Mouse (Mus musculus) spleen, postnatal 10 days (tissue): ENCODE data around the gene Frem1.

ENCODE experiments used
- DNase-seq, 2 experiments: peaks; one replicate each; pipeline ENCODE4 v3.0.0; 2021 to 2022; ENCODE audit warnings: low spot score in 2 of 2

Frem1 gene

DNA sequence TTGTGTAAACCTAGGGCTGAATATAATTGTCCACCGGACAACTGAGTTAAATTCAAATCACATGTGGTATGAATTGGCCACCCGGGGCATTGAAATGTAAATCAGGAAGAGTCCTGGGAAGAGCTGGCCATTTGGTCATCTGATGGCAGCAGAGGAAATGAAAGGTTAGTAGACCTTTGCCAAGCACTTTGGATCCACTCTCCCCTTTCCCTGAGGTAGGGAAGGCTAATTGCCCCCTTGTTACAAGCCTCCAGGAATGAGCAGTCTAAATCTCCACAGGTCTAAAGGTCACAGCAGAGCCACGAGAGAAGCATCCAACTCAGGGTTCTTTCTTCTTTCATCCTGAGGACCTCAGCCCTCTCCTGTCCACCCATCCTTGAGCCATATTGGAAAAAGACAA lies 20.5 kb downstream of the Frem1 start:
- DNase-seq = no peak

DNA sequence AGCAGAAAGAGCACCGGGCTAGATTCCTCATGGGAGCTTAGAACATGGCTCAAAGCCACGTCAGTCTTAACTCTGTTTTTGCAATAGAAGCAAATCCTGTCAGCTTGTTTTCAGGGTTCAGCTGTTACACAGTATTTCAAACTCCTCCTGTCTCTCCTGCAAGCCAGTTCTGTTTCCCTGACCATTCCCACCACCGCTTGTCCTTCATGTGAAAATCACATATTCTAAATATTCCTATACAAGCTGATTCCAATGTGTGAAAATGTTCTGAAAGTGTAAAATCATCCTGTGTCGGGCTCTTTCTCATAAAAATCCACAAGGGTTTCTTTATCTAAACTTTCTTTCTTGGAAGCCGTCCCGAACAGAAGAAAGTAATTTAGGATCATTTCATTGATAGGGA lies 22.0 kb downstream of the Frem1 start:
- no peak for DNase-seq

DNA sequence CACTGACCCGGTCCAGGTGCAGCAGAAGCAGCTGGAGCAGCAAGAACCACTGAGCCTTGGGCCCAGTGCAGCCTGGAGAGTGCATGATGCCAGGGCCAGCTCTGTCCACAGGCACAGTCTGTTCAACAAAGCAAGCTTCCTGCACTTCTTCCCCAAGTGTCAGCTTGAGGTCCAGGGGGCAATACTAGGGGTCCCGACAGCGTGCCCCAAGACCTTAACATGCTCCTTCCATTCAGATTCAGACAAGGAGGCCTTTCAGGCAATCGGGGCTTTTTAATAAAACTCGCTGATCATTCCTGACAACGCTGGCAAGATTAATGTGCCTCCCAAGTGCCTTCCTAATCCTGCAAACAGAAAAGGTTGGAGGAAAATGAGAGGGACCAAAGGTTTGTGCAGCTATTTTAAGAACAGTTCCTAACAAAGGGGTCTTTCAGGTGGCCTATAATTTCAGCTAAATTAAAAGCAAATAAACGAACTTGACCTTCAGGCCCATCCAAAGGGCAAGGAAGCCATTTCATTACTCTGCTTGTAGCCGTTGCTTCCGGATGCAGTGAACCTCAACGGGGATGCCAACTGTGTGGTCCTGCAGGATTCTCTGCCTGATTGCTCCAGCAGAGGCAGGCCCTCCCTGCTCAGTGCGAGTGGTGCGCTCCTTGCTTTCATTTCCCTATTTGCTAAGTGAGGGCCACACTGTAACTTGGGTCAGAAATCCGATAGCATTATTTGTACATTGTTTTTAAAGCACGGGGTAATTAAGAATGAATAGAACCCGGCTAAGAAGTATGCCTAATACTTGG lies 31.2 kb downstream of the Frem1 start:
- no peak for DNase-seq

DNA sequence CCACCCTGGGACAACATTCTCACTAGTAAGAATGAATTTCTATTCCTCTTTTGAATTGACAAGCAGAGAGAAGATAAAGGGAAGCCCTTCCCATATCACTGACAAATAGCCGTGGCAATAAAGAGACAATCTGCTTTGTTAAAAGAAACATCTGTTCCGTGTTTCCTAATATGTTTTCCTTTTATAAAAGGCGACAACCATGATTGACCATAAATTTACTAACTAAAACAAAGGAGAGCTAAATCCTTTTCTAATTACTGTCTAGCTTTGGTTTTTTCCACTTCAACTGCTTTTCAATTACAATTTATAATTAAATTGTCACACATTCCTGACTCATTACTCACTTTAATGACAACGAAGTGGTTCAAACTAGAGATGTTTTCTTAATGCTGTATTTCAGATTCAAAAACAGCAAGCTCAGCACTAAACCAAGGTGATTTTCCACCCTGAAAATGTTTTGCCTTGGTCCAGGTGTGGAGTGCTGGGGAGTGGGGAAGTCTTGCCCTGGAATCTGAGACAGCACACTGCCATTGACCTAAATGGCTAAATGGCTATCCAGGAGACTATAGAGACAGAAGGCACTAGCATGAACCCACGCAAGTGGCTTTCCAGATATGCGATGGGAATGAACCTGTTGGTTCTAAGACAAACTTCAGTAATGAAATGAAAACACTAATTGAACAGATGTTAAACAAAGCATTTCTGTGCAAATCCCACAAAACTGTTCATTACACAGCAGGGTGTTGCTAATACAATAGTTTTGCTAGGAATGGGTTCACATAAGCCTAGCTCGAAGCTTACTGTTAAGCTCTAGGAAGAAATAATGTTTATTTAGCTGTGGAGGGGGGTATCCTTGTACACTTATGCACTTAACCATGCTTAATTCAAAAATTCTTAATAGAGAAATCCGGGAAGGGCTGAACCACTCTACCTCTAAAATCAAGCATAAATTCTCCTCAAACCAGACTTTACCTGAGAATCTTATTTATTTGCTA lies 33.7 kb downstream of the Frem1 start:
- no peak for DNase-seq

DNA sequence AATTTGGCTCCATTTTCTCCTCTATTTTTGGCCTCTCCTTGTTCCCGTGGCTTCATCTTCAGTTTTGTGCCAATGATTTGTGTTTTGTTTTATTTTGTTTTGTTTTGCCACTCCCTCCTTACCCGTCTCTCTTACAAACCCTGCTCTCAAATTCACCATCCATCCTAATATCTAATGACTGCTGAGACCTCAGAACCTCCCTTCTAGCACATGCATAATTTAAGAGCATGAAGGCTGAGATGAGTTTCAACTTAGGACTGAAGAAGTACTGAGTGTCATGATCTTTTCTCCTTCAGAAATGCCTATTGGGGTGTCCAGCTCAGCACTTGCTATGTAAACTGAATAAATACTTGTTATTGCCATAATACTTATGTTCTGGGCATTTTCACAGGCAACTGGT lies 37.6 kb downstream of the Frem1 start:
- DNase-seq = no peak

DNA sequence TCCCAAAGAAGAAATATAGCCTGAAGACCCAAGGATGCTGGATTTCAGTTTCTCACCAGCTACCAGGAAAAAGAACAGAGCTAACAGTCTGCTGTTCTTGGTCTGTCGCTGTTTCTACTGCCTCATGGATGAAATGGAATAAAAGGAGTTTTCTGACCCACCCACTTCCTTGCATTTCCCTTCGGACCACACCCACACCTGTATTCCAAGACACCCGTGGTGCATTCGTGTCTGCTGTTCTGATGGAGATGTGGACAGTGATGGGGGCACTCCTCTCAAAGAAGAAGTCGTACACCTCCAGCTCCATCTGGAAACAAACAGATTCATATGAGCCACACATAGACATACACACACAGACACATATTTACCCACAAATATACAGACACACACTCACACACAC lies 48.1 kb downstream of the Frem1 start:
- no peak for DNase-seq

DNA sequence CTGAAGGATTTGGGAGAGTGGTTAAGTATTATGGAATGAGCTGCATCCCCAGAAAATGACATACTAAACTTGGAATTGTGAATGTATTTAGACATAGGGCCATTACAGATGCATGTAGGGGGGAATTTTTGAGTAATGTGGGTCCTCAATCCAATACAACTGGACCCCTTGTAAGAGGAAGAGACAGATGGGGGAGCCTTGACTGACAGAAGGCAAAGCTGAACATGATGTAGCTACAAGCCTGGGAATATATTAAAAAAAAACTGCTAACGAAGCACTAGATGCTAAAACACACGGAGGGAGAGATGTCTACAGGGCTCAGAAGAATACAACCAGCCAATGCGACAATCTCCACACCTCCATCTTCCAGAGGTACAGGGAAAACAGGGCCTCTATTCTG lies 60.1 kb downstream of the Frem1 start:
- DNase-seq = no peak

DNA sequence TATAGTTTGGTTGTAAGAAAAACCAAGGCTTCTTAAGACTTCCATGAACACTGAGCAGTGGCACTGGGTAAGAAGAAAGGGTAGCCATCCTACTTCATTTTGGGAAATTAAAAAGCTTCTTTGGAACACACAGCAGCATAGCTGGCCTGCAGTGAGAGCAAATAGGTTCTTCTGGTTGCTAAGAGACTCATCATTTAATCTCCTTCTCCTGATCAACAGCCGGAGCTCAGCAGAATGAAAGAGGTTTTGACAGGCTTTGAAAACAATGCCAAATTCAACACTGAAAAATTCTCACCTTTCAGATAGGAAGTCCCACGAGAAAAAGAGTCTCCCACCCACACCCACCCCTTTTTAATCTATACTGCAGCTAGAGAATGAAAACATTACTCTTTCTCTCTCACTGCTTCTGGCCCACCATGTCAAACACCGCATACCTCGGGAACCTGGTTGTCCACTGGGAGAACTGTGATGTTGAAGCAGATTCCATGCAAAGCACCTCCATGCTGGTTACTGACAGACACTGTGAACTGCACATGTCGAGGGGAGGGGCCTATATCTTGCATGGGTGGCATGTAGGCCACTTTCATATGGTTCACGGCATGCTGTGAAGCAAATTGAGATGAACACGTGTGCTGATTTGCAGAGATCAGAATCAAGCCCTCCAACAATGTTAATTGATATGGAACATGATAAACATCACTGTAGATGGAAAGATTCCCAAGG lies 61.0 kb downstream of the Frem1 start:
- DNase-seq = no peak

DNA sequence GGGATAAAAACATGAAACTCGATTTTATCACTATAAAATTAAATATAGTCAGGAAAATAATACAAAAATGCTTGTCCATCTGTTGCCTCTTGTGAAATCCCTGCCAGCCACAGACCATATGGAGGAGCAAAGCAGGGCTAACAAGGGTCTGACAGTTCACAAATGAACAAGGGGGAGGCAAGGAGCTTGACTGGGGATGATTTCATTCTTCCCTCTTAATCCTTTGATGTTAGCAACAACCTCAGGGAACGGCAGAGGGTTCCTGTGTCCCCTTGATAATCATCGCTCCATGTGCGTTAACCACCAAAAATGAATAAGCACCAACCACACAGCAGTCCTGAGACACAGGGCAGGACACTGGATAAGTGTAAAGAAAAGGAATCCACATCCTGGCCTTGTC lies 79.8 kb downstream of the Frem1 start:
- no peak for DNase-seq

DNA sequence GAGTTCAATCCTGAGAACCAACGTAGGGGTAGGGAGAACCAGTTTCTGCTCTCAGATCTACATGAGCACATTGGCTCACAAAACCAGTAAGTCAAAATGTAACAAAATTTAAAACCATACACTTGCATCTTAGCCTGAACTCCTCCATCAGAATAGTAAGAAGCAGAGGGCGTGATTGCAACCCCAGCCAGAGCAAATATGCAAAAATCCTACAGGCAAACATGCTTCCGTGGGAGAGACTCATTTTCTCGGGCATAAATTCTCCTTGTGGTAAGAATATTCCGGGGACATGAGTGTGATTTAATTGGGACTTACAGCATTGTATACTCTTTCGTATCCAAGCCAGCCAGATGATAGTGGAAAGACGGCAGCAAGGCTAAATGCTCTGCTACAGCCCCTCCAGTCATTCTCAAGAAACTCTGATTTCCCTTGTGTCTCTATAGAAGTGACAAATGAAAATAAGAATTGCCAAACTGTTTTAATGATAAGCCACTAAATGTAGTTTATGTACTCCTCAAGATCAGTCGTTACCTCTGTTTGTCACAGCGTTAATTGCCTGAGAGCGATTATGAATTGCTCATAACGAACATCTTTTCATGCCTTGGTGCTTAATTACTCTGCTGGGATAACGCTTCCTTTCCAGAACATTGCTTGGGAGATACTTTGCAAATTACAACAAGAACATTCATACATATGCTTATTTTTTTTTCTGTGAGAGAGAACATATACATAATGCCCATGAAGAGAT lies 81.1 kb downstream of the Frem1 start:
- no peak for DNase-seq

DNA sequence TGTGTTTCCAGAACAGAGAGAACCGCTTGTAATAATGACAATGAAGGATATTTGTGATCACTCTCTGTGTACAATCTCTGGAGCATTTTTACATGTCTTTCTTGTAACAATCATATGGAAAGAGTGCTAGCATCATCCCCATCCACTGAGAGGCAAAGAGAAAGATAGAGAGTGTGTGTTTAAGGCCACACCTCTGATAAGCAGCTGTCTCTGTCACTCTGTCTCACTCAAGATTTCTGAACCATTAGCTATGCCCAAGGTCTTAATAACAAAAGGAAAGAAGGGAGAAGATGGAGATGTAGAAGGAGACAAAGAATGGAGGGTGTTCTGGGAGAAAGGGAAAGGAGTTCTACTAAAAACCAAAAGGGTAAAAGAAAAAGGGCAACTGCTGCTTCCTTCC lies 91.1 kb downstream of the Frem1 start:
- DNase-seq = no peak

DNA sequence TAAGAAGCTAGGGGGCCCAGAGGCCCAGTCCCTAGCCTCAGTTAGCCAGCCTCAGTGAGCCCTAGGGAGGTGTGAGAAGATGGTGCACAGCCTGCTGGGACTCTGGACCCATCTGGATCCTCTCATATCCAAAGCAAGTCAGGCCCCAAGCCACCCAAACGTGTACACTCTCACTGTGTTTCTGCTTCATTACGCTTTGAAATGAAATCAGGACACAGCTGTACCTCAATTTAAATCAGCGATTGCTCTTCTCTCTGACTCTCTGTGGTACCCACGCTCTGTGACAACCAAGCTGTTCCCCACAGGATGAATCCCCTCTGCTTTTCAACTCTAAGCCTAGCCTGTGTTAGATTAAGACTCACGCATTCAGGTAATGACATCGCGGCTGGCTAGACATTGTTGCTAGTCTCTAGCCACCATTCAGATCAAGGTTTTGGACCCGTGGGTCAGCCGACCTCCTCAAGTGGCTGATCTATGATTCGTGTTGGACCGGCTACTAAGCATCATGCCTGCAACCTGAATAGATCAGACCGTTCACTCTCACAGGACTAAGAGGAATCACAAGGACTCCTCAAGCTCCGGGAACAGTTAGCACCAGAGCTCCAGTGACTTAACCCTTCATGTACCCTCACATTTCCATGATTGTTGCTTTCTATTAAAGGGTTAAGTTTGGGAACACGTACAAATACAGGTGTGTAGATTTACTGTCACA lies 94.2 kb downstream of the Frem1 start:
- DNase-seq = no peak

DNA sequence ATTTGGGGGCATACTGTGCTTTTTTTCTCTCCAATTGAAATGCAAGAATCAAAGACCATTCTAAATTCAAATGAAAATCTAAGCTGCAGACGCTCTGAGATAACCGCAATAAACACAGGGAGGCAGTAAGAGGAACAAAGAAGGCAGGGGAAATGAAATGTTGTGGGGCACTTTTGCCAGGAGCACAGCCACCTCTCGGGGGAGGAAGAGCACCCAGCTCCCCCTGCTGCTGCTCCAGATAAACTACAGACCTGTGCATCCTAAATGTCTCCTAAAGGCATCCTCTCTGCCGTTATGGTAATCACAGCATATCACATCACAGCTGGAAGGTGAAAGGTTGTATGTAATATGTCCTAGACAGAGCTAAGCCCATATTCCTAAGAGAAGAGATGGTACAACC lies 98.1 kb downstream of the Frem1 start:
- no peak for DNase-seq

DNA sequence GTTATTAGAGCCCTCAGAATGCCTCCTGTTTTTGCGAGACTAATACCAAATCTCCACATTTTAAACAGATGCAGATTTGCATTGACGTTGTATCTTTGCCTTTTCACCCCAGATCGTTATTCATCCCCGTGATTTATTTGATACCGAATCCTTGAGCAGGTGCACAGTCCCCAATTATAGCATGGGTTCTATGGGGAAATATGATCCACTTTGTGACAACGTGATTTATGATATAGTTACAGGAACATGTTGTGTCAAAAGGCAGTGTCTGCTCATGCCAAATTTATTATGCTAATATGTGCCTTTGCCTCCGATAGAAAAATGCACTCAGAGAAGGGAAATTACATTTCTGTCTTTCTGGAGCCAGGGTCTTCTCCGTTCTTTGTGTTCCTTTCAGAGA lies 102.6 kb downstream of the Frem1 start:
- no peak for DNase-seq

DNA sequence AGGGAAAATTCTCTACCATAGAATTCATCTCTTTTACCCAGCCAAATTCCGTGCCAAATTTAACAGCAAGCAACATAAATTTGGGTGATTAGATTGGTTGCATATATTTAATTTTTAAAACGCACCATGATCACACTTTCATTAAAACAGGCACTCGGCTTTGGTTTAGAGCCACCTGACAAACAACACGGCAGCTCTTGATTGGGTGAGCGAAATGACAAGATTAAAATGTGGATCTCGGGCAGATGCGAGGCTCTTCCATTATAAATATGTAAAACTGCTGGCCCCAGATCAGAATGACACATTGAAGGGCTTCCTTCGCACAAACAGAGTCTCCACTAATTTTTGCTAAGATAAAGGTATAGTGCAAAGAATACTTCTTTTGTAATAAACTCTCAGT lies 105.4 kb downstream of the Frem1 start:
- DNase-seq = no peak

DNA sequence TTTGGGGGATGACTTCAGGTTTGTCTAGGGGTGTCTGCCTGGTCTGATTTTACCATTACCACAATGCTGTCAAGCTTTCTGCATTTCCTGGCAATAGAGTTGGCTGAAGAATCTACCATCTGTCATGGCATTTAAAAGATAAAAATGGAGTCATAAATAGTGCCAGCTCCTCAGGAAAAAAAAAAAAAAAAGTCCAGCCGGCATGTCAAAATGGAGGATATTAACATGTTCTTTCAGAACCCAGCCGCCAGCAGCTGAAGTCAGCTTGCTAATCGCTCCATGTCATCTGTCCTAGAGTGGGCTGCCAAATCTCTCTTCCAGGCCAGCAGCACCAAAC lies 105.9 kb downstream of the Frem1 start:
- no peak for DNase-seq

DNA sequence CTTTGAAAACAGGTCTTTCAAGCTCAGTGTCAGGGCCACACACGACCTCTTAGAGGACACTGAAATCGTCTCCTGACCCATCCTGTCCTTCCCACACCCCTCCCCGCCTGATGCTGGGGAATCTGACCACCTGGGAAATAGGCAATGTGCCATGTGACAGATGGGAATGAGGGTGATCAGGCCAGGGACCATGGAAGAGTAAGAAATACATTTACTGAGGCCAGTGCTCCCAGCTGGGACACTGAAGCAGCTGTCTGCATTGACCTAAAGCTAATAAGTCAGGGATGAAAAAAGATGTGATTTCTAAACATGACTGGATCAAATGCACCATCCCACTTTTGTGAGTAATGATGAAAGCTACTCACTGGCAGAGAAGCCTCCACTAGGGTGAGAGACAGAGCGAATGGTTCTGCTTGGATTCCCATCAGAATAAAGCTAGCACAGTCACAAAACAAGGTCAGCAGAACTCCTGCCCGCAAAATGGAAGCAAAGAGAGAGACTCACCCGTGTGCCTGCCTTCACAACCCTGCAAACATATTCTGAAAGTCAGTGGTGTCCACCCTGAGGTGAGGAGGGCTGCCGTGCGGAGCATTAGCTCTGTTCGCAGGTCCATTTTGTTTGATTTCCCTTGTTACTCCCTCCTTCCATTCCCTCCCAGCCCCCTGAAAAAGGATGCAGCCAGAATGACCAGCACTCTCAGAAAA lies 106.4 kb downstream of the Frem1 start:
- no peak for DNase-seq

DNA sequence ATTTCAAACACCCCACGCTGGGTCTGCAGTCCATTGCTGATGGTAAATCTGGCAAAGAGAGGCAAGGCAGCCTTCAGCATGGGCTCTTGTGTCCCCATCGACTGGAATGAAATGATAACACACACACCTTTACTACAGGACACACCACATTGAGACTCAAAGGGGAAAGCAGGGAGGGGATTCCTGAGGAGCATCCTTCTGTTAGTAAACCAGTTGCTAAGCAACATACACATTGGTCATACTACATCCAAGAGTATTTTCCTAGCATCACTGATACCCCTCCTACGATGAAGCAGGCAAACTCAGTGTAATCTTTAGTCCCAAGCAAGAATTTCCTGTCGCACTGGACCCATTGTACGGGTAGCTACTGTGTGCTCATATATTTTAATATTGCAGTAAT lies 111.5 kb downstream of the Frem1 start:
- no peak for DNase-seq

DNA sequence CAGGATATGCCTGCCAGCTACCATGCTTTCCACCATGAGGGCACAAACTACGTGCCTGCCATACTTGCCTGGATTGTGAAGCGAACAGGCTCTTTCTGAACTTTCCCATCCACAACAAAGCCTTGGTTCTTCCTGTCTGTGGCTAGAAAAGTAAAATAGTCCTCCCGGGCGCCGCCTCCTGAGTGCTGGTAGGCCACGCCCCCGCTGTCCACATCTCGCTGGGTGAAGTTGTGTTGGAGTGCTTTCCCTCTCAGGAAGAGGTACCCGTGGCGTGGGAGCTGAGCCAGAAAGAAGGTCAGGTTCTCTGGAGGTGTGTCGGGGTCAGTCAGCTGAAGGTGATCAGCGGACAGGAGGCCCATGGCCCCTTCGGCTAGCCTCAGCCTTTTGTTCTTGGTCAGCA lies 111.9 kb downstream of the Frem1 start:
- DNase-seq = no peak

DNA sequence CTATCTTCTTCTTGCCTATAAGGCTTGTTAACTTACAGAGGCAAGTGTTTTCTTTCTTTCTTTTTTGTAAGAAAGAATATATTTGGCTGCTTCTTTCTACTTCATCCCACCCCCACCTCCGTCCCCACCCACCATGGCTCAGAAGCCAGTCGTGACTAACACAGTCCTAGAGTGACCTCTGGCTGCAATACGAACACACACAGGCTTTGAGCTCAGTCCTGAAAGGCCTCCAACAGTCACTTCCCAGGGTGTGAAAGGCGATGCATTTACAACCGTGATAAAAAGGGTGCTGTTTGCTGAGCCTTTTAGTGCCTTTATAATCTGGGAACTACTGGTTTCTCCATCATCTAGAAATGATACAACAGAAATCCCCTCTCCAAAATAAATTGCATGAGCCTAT lies 117.8 kb downstream of the Frem1 start:
- no peak for DNase-seq
